Mouse (Mus musculus): ENCODE data around the gene Prep.

The Prep gene

DNA sequence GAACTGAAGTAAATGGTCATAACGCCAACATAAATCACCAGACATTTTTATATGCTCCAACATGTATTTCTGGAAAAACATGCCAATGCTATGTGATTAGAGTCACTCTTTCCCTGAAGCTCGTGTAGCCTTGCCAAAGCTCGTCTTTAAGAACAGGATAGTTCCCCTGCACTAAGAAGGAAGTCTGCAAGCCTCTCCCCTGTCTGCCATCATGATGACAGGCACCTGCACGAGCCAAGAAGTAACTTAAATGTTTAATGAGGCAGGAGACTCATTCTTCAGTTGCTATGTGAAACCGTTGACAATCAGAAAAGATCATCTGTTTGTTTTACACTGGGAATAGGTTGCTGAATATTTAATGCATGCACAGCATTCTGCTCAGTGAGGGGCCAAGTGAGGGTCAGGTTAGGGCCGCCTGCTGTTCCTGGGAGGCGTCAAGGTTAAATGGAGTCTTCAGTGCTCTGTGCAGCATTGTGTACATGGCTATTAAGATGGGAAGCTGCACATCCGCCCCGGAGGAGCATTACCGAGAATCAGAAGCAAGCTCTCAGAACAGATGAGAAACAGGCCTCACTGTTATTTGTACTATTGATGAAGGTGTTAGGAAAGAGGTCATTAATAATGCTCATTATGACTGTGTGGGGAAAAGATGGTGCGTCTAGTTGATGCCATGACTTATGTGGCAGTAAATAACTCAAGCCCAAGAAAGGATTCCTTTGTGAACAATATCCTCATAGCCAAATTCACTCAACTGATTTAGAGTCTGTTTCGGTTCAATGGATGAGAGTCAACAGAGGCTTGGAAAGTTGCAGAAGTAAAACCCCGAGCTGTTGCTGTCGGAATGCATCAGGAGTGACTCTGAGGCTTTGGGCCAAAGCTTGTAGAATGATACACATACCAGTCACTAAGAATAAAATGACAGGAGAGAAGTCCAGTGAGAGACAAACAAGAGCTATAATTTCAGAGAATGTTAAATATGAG lies 126.6 kb downstream of the Prep start:
- no peak for DNase-seq

DNA sequence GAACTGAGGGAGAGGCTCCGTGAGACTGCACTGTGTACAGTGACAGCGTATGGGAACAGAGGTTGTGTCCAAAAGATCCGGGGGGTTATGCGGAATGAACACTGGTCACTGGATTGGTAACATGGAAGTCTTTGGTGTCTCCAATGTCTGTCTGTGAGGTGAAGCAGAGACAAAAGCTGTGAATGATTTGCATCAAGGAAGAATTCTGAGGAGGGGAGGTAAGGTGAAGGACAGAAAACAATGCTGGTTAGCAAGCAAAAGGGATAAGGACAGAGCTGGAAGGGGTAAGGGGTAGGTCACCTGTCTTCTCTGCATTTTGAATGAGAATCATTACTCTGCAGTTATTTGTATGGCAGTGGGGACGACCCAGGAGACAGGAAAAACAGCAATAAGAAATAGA lies 127.5 kb downstream of the Prep start:
- no peak for DNase-seq

DNA sequence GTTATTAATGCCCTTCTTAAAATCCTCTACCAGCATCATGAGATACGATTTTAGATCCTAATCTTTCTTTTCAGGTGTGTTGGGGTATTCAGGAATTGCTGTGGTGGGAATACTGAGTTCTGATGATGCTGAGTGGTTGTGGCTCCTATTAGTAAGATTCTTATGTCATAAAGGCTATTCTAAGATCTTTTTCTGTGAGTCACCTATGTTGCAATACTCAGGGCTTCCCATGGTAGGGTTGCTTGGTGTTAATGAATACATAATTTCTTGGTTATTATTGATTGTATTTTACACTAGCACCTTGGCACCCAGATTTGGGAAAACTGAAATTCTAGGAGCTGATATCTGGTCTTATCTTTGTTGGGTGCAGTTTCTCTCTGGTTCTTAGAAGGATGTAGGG lies 137.6 kb downstream of the Prep start:
- DNase-seq: no peak

DNA sequence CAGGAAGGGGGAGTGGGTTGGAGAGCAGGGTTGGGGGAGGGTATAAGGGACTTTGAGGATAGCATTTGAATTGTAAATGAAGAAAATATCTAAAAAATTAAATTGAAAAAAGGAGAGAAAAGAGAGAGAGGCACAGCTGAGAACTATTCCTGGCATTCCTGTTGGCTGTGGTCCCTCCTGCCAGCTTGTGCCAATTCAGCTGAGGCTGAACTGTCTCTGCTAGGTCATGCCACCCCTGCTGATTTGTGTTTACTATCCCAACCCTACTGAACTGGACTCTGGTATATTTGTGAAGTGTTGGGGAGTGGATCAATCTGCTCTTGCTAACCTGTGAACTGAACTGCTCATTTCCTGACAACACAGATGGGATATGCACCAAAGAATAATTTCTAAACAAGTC lies 143.2 kb downstream of the Prep start:
- DNase-seq: no peak

DNA sequence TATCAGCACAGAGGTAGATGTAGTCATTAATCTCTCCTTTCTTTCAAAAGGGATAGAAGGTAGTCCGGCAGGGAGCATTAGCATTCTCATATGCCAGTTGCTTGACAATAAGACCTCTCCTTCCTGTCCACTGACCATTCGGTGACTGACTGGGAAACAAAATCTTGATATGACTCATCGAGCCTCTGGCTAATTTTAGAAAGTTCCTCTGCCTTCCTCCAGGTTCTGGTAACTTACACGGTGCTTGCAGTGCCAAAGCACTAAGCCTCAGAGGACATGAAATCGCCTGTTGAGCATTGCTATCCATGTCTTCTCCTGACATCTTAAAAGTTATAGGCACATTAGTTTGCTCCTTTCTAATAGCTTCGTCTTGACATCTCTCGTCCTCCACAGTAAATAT lies 149.7 kb downstream of the Prep start:
- DNase-seq: no peak

Data from cerebellum, adult 11-12 months (tissue).